Mouse (Mus musculus) kidney, postnatal 36 days (tissue): ENCODE results near the gene Rin1.
"Not testable (repeated sequence)": the region's sequence is repeated elsewhere in the genome, so short reads cannot be mapped to it uniquely, and the experiment has no call there.

Experiments used
- DNase-seq, 2 experiments: peaks; one replicate each; pipeline ENCODE4 v3.0.0; 2021 to 2022; ENCODE audit warnings: mixed read lengths in 2 of 2

Gene Rin1

DNA sequence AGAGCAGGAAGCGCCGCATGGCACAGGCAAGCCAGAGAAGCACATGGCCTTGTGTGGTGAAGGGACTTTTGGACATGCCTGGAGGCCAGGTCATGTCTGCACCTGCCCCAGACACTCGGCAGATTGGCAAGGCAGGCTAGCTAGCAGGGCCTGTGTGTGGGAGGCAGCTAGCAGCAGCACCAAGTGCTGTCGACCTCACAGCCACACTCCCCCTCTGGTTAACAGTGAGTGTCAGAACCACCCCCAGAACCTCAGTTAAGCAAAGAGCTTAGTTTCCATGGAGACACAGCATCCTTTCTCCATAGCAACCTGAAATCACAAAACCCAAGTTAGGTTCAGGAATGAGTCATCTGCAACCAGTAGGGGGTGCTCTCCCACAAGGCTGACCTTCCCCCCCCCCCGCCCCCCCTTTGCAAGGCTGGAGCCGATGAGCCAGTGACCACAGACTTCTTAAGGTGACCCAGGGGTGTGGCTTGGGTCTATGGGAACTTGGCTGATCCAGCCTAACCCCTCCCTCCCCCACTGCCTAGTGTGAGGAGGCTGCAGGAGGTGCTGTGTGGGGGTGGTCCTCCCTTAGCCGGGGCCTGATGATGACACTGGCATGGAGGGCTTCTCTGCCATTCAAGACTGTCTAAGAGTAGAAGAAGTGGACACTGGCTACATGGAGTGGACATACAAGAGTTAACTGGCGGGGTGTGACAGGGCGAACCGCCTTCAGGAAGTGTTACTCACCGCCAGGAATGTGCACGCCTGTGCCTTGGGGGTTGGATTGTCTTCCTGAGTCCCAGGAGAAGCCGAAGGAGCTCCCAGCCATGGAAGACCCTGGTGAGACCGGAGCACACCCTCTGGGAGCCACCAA is at the start of gene Rin1:
Gene Rin1, plus strand, starts transcription at position 435 of the 859 bp plus-strand sequence.
- DNase-seq, result peak; percentile 59 to 62

DNA sequence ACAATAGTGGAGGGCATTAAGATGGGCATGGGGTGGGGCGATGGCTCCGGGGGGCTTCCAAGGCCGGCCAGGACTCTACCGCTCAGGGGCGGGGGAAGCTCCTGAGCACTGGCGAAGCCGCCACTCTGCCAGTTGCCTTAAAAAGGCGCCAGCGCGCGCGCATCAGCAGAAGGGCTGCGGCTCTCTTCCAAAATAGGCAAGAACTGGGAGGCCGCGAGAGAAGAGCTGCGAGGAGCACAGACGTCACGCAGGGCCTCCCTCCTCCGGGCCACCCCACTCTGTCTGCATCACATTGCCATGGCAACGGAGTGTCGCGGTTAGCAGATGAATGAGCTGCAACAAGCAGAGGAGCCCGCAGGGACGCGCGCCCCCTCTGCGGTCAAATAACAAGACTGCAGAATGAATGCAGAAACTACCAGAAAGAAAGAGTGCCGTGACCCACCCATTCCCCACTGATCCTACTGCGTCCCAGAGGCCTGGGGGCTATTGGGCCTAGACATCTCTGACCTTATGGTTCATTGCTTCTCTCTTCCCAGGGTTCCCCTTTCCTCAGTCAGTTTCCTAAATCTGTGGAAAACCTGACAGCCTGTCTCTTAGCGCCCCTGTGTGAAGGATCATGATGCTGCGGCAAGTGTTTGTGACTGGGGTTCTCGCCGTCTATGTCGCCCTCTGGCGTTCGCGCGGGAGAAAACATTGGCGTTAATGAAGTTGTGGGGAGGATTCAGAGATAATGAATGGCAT is 48.4 kb upstream of the Rin1 start:
- DNase-seq, result peak; percentile 57 to 83

DNA sequence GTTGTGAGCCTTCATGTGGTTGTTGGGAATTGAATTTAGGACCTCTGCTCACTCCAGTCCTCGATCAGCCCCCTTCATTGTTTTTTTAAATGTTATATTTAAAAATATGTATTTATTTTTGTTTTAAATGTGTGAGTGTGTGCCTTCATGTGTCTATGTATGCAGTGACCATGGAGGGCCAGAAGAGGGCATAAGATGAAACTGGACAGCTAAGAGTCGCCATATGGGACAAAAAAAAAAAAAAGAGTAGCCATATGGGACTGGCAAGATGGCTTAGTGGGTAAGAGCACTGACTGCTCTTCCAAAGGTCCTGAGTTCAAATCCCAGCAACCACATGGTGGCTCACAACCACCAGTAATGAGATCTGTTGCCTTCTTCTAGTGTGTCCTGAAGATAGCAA is 46.6 kb upstream of the Rin1 start:
- DNase-seq, result not testable (repeated sequence)

DNA sequence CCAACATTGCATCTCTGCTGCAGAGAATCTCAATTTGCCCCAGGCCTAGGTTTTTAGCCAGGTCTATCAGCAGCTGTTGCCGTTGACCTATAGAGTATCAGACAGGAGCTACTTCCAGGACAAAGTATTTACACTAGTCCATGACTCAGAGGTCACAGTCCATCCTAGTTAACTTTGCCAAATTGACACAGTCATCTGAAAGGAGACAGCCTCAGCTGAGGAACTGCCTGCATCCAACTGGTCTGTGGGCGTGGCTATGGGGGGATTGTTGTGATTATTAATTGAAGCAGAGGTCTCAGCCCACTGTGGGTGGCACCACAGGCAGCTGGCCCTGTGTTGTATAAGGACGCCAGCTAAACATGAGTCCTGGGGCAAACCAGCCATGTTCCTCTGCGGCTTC is 45.4 kb upstream of the Rin1 start:
- no peak for DNase-seq

DNA sequence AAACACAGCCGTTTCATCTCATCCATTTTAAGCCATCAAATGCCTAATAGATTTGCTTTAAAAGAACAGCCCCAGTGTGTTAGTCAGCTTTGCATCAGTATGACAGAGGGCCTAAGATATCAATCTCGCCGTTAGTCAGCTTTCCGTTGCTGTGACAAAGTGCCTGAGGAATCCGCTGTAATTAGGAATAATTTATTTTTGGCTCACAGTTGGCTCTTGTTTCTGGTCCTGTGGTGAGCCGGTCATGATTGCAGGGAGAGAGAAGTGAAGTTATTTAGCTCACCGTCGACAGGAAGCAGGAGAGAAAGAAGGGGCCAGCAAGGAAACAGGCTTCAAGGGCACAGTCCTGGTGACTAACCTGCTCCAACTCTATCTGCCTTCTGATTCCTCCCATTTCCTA is 37.1 kb upstream of the Rin1 start:
- DNase-seq, result no peak

DNA sequence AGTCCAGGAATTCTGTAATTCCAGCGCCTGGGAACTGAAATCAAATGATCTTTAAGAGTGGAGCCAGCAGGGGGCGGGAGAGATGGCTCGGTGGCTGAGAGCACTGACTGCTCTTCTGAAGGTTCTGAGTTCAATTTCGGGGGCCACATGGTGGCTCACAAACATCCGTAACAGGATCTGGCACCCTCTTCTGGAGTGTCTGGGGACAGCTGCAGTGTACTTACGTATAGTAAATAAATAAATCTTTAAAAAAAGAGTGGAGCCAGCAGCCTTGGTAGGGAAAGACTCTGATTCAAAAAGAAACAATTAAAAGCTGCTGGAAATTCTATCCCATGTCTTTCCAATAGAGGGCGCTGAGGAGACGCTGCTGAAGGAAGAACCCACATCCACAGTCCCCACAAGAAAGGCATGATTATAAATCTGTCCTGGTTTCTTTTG is 35.3 kb upstream of the Rin1 start:
- DNase-seq, result peak; percentile 28 to 75

DNA sequence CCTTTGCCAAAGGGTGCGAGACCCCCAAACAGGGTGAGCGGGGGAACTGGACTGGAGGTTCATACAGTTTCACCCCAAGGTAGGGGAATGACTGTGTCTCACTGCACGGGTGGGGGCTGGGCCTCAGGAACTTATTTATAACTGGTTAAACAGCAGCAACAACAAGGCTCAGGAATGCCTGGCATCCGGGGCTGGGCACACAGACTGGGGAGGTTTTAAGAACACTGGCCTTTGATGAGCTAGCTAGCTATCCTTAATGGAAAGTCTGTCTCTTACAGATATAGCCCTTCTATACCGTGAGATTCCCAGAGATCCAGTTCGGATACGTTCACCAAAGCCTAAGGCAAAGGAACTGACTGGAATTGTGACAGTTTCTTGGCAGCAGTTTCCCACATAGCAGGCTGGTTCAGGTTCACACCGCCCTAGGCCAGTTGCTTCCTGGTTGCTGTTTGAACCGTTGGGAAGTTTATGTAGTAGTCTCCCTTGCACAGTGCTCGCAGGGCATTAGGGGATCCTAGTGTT is 34.0 kb upstream of the Rin1 start:
- peak; percentile 66 to 71 for DNase-seq

DNA sequence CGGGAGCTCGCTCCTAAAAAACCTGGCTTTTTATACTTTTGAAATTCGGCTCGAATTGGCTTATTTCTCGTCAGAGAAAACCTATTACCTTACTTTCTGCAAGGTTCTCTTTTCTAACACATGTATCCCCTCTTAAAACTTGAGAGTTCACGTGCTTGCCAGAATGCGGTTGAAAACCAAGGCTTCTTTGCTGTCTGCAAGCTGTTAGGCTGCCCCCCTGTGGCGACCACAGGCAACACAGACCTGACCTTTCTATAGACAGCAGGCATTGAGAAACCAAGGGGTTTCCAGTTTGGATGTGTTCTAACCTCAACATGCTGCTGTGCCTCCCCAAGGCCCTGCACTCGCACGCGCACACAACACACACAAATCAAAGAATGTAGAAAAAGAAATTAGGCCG is 33.5 kb upstream of the Rin1 start:
- DNase-seq, result peak; percentile 75 to 88

DNA sequence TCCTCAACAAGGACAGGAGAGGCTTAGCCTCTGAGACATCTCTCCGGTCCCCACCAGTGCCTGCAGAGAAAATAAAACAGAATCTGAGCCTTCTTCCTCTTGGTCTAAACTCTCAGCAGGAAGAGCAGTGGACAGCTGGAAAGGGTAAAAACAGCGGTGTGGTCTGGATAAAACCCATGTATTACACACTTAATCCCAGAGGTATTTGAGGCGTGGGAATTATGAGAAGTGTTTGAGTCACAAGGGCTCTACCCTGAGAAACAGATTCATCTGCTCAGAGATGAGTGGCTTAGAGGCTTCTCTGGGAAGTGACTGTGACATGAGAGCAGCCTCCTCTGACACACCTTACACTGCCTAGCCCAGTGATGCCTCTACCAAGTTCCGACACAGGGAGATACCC is 32.7 kb upstream of the Rin1 start:
- DNase-seq, result no peak

DNA sequence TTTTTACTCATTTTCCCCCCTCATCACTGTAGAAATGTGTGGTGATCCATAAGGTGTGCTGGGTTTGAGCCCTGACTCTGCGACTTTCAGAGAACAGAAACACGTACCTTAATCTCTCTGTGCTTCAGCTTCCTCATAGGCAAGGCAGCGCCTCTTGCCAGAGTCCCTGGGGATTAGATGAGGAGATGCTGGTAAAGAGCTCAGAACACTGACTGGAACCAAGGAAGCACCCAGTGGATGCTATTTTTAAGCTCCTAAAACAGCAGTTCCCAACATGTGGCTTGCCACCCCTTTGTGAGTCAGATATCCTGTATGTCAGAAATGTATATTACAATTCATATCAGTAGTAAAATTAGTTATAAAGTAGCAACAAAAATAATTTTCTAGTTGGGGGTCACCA is 32.1 kb upstream of the Rin1 start:
- DNase-seq, result no peak

DNA sequence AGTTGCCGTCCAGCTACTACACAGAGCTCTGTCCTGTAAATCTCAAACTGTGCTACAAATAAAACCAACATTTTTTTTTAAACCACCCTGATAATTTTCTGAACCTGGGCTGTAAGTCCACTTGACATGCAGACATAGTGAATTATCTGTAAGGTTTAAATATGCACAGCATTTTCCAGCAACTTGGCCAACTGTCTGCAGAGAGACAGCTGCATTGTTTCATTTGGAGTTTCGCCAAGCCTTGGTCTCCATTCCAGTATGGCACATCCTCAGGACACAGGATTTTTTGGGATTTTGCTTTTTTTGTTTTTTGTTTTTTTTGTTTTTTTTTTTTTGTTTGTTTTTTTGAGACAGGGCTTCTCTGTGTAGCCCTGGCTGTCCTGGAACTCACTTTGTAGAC is 28.9 kb upstream of the Rin1 start:
- DNase-seq, result no peak

DNA sequence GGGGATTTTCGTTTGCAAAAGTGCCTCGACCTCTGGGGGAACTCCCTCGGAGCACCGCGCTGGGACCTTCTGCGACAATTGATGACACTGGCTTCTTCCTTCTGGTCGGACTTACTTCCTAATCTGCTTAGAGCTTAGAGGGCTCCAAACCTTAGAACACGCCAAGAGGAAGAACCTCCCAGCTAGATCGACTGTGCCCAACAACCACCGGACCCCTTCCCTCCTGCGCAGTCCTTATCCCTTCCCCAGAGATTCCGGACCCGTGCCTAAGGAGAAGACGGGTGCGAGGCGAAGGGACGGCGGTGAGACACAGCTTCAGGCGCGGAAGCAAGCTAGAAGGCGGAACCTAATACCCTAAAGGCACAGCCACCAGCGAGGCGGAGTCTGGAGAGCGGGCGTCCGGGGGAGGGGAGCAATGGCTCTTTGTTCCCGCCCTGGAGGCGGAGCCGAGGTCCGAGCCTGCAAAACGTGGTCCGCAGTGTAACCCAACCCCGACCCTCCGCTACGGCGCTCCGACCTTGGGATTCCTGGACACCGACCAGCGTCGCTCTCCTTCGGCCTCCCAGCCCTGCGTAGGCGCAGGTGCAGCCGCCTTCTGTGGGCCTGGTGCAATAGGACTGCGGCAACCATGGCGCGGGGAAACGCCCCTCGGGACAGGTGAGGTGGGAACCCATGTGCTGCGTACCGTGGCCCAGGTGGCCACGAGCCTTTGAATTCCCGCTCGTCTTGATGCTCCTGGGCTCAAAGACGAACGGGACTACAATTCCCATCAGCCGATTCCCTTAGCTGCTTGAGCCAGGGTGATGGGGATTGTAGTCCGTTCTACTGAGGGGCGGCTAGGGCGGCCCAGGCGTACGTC is 26.4 kb upstream of the Rin1 start, which contains the start of gene Slc29a2:
Gene Slc29a2, plus strand, starts transcription at position 240 of the 859 bp plus-strand sequence.
- DNase-seq, result peak; percentile 95 to 96

DNA sequence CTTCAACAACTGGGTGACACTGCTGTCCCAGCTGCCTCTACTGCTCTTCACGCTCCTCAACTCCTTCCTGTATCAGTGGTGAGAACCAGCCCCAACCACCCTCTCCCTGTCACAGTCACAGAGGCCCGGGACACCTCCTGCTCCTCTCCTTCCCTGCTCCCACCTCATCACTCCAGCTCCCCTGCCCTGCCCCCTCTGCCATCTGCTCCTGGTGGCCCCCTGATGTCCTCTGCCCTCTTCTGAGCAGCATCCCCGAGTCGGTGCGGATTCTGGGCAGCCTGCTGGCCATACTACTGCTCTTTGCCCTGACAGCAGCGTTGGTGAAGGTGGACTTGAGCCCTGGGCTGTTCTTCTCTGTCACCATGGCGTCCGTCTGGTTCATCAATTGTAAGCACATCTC is 24.2 kb upstream of the Rin1 start:
- no peak for DNase-seq

DNA sequence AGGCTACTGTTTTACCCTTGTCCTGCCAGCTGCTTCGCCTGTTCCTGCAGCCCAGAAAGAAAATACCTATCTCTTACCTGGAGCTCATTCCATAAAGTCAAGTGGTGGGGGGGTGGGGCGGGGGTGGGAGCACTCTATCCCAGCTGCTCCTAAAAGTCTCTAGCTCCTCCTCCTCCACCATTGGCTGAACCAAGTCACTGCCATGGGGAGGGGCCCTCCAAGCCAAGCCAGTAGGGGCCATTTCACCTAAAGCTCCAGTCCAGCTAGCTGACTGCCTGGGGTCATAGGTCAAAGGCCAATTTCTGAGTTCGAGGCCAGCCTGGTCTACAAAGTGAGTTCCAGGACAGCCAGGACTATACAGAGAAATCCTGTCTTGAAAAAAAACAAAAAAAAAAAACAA is 17.6 kb upstream of the Rin1 start:
- no peak for DNase-seq

DNA sequence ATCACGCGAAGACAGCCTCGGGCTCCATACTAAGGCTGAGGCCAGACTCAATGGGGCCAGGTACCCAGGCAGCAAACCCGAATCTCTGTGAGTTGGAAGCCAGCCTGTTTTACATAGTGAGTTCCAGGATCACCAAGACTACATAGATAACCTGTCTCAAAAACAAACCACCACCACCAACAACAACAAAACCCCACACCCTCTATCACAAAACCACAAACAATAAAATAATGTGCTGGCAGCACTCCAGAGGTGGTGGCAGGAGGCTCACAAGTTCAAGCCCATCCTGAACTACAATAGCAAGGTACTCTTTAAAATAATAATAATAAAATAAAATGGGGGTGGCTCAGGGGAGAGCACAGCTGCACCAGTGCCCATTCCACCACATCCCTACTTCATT is 13.7 kb upstream of the Rin1 start:
- no peak for DNase-seq

DNA sequence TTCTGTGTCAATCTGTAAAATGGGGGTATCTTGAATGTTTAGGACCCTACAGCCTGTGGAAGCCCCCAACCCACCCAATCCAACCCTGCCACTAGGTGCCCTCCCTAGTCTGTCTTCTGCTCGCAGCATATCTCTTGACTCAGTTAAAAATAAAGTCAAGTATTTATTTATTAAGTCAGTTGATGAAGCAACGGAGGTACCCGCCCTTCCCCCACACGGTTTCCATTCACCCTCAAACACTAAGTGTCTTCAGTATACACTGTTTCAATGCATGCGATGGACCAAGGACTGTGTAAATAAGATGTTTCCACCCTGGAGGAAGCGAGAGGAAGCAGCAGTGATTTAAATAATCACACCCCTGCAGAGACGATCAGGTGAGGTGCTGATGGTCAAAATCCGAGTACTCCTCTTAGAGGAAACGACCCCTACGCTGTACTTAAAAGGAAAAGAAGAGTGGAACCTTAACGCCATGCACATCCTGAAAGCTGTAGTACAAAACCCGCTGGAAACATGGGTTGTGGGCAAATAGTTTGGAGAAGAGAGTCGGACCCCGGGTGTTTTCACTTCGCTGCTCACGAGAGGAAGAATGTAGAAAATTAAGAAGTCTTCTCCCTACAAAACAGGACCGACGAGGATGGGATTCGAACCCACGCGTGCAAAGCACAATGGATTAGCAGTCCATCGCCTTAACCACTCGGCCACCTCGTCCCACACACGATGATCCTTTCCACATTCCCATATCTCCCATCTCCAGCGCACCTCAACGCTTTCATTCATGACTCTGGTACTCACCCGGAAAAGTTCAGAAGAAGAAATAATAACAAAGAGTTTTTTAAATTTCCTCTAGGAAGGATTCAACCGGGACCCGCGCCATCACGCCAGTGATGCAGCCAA is 12.4 kb upstream of the Rin1 start:
- DNase-seq, result peak; percentile 72 to 83

DNA sequence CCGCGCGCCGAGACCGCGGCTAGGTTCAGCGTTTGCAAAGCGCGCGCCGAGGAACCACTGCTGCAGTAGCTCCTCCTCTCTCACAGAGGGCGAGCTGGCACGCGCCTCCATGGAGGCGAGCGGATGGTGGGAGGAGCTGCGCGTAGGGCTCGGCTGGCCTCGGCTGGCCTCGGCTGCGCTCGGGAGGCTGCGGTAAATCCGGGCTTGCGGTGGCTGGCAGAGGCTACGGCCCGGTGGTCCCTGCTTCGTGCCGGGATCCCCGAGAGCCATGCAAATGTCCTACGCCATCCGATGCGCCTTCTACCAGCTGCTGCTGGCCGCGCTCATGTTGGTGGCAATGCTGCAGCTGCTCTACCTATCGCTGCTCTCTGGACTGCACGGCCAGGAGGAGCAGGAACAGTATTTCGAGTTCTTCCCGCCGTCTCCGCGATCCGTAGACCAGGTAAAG is 11.5 kb upstream of the Rin1 start, which contains the start of the genes B4gat1 and AC124502.3:
Gene B4gat1, plus strand, starts transcription at position 118 of the 448 bp plus-strand sequence.
Gene AC124502.3, plus strand, starts transcription at position 183 of the 448 bp plus-strand sequence.
- peak; percentile 90 to 94 for DNase-seq

DNA sequence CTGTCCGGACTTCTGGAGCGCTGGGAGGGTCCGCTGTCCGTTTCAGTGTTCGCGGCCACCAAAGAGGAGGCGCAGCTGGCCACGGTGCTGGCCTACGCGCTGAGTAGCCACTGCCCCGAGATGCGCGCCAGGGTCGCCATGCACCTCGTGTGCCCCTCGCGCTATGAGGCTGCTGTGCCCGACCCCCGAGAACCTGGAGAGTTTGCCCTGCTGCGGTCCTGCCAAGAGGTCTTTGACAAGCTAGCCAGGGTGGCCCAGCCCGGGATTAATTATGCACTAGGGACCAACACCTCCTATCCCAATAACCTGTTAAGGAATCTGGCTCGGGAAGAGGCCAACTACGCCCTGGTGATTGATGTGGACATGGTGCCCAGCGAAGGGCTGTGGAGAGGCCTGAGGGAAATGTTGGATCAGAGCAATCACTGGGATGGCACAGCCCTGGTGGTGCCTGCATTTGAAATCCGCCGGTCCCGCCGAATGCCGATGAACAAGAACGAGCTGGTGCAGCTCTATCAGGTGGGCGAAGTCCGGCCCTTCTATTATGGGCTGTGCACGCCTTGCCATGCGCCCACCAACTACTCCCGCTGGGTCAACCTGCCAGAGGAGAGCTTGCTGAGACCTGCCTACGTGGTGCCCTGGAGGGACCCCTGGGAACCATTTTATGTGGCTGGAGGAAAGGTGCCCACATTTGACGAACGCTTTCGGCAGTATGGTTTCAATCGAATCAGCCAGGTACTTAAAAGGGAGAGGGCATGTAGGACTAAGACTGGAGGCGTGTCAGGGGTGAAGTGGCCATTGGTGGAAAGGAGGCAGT is 10.8 kb upstream of the Rin1 start:
- DNase-seq, result peak; percentile 32 to 47

DNA sequence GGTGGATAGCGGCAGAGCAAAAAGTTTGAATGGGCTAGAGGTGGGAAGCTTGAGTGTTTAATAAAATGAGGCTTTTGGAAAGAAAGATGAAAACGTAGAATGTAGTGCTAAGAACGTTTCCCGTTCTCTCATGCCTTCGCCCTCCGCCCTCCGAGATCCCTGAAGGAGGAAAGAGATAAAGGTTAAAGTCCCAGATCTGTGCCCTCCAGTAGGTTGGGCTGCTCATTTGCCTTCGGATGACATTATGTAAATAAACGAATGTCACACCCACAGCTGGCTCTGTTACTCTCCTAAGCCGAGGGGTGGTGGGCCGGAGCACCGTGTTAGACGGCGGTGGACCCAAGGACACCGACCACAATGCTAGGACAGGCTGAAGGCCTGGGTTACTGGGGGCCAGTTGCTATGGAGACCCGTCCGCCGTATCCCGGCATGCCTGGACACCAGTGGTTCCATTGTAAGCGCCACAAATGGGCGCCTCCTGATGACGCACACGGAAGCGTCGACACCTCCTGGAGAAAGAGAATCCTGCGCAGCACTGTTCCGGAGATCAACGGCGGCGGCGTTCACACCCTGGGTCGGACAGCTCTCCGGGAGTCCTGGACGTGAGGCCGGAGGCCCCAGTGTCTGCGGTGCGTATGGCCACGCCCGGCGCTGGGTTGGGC is 9.3 kb upstream of the Rin1 start, which contains the start of gene Brms1:
Gene Brms1, plus strand, starts transcription at position 493 of the 662 bp plus-strand sequence.
- DNase-seq, result peak; percentile 95 to 96

DNA sequence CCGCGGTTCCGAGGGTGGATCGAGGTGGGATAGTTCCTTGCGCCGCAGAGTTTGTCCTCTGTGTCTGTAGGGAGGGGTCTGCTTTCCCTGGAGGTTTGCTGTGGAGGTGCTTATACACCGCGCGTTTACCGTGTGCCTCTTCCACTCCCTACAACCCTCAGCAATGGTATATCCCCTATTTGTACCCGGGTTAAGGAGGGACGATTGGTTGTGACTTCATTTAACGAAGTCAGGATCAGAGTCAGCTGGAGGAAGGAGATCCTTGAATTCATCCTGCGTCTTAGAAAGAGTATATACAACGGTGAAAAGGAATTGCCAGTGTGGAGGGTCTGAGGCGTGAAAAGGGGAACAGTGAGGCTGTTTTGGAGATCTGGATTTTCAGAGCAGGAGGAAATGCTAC is 8.7 kb upstream of the Rin1 start:
- no peak for DNase-seq
